Mouse (Mus musculus) liver, embryonic 14 days (tissue): ENCODE measurements around the gene Plekhg5. TPM values are rescaled to one million over a fixed set of nuclear protein-coding genes. Genes with fewer than 3 reads are reported as not detected.

Experiments used
- polyA plus RNA-seq: library from polyadenylated mRNA; depleted of rRNA; stranded (reverse); fragments of >200 nt; gene quantifications from 2 replicates; pipeline ENCODE4 v1.2.3, GENCODE M21; 2012; rRNA removed

The Plekhg5 gene
- polyA plus RNA-seq: 3.9 and 4.7 TPM in 2 replicates

GRCm38 (mm10) chr4:152072121-152072601 is at the start of gene Plekhg5:
Plekhg5 (plus strand) TSS chr4:152072498.

DNA sequence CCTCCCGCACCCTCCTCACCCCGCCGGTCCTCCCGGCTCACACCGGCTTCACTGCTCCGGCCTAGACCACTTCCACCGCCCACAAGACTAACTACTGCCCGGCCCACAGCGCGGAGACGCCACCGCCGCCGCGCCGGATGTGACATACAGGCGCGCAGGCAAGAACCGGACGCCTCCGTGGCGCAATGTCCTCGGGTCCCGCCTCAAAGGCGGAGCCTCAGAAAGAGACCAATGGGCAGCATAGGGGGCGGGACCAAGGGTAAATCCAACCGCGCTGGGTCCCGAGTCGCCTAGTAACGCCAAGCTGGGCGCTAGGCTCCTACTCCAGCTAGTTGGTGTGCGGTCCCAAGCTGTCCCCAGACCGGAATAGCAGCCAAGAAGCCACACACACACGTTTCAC is 44.8 kb upstream of the Plekhg5 start, which contains the start of gene Zbtb48:
Gene Zbtb48, minus strand, starts transcription at position 148 of the 400 bp plus-strand sequence.

GRCm38 (mm10) chr4:152038225-152038984 is 33.9 kb upstream of the Plekhg5 start, which contains the start of gene Tas1r1:
Tas1r1 (minus strand) TSS chr4:152038568.

GRCm38 (mm10) chr4:152038985-152039830 is 33.1 kb upstream of the Plekhg5 start, which contains the start of gene Nol9:
Nol9 (plus strand) TSS chr4:152039321.

DNA sequence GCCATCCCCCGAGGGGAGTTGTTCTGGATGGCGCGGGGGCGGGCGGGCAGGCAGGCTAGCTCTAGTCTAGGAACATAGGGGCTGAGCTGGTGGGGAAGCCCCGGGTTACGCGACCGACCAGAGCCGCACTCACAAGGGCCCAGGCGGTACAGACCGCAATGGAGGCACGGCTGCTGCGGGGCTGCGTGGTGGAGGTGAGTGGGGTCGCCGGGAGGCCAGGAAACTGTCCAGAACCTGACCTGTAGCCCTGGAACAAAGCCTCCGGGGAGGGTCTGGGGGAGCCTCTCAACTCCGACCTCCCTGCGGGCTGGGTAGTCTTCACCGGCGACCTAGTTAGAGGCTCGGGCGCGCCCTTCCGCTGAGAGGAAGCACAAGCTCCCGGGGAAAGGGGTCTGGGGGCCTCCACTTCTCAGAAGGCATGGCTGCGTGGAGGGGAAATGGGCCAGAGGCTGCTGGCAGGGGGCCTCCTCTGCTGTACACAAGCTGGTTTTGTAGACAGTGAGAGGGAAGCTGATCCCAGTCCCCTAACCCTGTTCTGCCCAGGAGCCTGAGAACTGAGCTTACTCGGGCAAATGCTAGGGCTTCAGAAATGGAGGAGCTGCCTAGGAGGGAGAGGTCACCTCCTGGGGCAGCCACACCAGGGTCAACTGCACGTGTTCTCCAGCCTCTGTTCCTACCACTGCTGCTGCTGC is 43.8 kb downstream of the Plekhg5 start, which contains the start of gene Tnfrsf25:
Gene Tnfrsf25, plus strand, starts transcription at position 14 of the 692 bp plus-strand sequence.

DNA sequence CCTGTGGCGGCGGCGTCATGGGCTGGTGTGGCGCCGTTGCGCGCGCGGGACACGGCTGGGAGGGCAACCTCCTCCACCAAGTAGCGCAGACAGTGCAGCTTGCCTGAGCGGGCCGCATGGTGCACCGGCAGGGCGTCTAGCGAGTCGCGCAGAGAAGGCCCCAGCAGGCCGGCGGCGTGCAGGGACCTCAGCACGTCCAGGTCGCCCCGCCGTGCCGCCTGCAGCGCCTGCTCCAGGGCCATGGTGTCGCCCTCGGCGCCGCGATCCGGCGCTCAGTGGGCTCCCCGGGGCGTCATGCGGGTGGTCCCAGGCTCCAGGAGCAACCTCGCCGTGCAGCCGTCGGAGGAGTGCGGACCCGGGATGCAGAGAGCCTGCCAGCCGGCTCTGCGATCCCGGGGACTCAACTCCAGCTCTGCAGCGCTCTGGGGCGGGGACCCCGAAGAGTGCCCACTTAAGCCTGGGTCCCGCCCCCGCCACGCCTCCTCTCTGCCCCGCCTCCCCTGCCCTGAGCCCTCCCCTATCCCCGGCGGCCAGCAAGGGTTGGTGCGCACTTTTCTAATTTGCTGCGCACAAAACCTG is 79.8 kb downstream of the Plekhg5 start, which contains the start of gene Espn:
Gene Espn, minus strand, starts transcription at position 406 of the 579 bp plus-strand sequence.

GRCm38 (mm10) chr4:152158585-152159284 is 86.4 kb downstream of the Plekhg5 start, which contains the start of gene Hes2:
Hes2 (plus strand) TSS chr4:152158867.

Other genes starting within 250 kb of the Plekhg5 start
- 6.0 and 6.5 TPM in 2 replicates for gene Camta1, start 210.6 kb upstream of the Plekhg5 start, polyA plus RNA-seq
- gene Dnajc11, start 138.8 kb upstream of the Plekhg5 start, polyA plus RNA-seq: 29.1 and 35.9 TPM in 2 replicates
- gene Thap3, start 83.5 kb upstream of the Plekhg5 start, polyA plus RNA-seq: 5.1 and 5.9 TPM in 2 replicates
- 2.5 and 3.2 TPM in 2 replicates for gene Phf13, start 76.2 kb upstream of the Plekhg5 start, polyA plus RNA-seq
- 3.9 and 4.2 TPM in 2 replicates for gene Klhl21, start 63.7 kb upstream of the Plekhg5 start, polyA plus RNA-seq
- 11.0 and 12.9 TPM in 2 replicates for gene Zbtb48, start 44.8 kb upstream of the Plekhg5 start, polyA plus RNA-seq
- gene Tas1r1, start 33.9 kb upstream of the Plekhg5 start, polyA plus RNA-seq: 0.02 and 0.05 TPM in 2 replicates
- gene Nol9, start 33.2 kb upstream of the Plekhg5 start, polyA plus RNA-seq: 9.2 and 9.9 TPM in 2 replicates
- 0.75 and 0.84 TPM in 2 replicates for gene Tnfrsf25, start 43.4 kb downstream of the Plekhg5 start, polyA plus RNA-seq
- gene Espn, start 79.9 kb downstream of the Plekhg5 start, polyA plus RNA-seq: 1.3 and 1.4 TPM in 2 replicates
- gene Hes2, start 86.4 kb downstream of the Plekhg5 start, polyA plus RNA-seq: 0.01 and 0.10 TPM in 2 replicates
- gene Acot7, start 105.6 kb downstream of the Plekhg5 start, polyA plus RNA-seq: 12.1 and 14.0 TPM in 2 replicates
- 0.84 and 1.3 TPM in 2 replicates for gene Gpr153, start 201.7 kb downstream of the Plekhg5 start, polyA plus RNA-seq
- gene Hes3, start 219.2 kb downstream of the Plekhg5 start, polyA plus RNA-seq: 0.01 TPM in 1 of 2 replicates, not detected in the other
- gene Icmt, start 224.7 kb downstream of the Plekhg5 start, polyA plus RNA-seq: 5.6 and 6.3 TPM in 2 replicates
- 0.10 TPM in 2 replicates for gene Rnf207, start 246.5 kb downstream of the Plekhg5 start, polyA plus RNA-seq